Mouse (Mus musculus): Measurements from ENCODE around the gene Efna1. TPM values are rescaled to one million over a fixed set of nuclear protein-coding genes. Genes with fewer than 3 reads are reported as not detected.

Efna1 gene
- polyA plus RNA-seq, 1 experiment from 2014 or later = 10.7 TPM

GRCm38 (mm10) chr3:89224796-89225195 lies 56.1 kb downstream of the Efna1 start:
- 21% methylated on average over 11 of the region's 11 CpGs for WGBS
- Histone ChIP-seq H3K4me3 (replicated peaks) (peak overlapping the region; percentile 68), H3K9ac (replicated peaks) (peak overlapping the region; percentile 85), H3K4me2 (replicated peaks) (peak overlapping the region; percentile 83), H3K9me3 (no peaks in the 10 kb centered on the region), H3K27me3 (no peaks in the 10 kb centered on the region), H3K36me3 (peaks cover 35% of the 10 kb centered on the region), H3K27ac (peak overlapping the region; percentile 97), H3K4me1 (replicated peaks) (peaks cover 79% of the 10 kb centered on the region)
- ATAC-seq = no peak

MicroRNA genes within 50 kb of the gene (microRNA counts, 519-probe panel; counts per million panel counts)
- 3,974 counts per million, percentile 74 among the panel's probes with 10 or more counts for microRNA mmu-miR-92b

Small RNA genes lying within 50 kb of the gene (microRNA-seq; reads per million reads assigned to microRNA genes)
- gene Mir92b = 8,865 reads per million, percentile 95 among the genes with 10 or more reads in this experiment

Other genes starting within 250 kb of the Efna1 start
- 59.8 and 69.5 TPM in 2 replicates for gene Rusc1, start 187.8 kb downstream of the Efna1 start, polyA plus RNA-seq (2015; fragmentation: Nextera tagmentation; extraction: Ambion mirVana)
- gene Gm43738, start 180.0 kb downstream of the Efna1 start, polyA plus RNA-seq (2015; fragmentation: Nextera tagmentation; extraction: Ambion mirVana) = not detected in 2 replicates
- 351 and 358 TPM in 2 replicates for gene Fdps, start 179.2 kb downstream of the Efna1 start, polyA plus RNA-seq (2015; fragmentation: Nextera tagmentation; extraction: Ambion mirVana)
- 0.24 TPM in 1 of 2 replicates, not detected in the other for gene Pklr, start 145.0 kb downstream of the Efna1 start, polyA plus RNA-seq (2015; fragmentation: Nextera tagmentation; extraction: Ambion mirVana)
- 28.9 and 32.3 TPM in 2 replicates for gene Hcn3, start 120.9 kb downstream of the Efna1 start, polyA plus RNA-seq (2015; fragmentation: Nextera tagmentation; extraction: Ambion mirVana)
- gene Clk2, start 116.3 kb downstream of the Efna1 start, polyA plus RNA-seq (2015; fragmentation: Nextera tagmentation; extraction: Ambion mirVana) = 24.9 and 32.9 TPM in 2 replicates
- 110 and 116 TPM in 2 replicates for gene Scamp3, start 103.7 kb downstream of the Efna1 start, polyA plus RNA-seq (2015; fragmentation: Nextera tagmentation; extraction: Ambion mirVana)
- 27.5 and 31.3 TPM in 2 replicates for gene Fam189b, start 98.0 kb downstream of the Efna1 start, polyA plus RNA-seq (2015; fragmentation: Nextera tagmentation; extraction: Ambion mirVana)
- 43.5 and 46.7 TPM in 2 replicates for gene Gba, start 78.2 kb downstream of the Efna1 start, polyA plus RNA-seq (2015; fragmentation: Nextera tagmentation; extraction: Ambion mirVana)
- 82.9 and 86.2 TPM in 2 replicates for gene Thbs3, start 66.0 kb downstream of the Efna1 start, polyA plus RNA-seq (2015; fragmentation: Nextera tagmentation; extraction: Ambion mirVana)
- gene Mtx1, start 54.1 kb downstream of the Efna1 start, polyA plus RNA-seq (2015; fragmentation: Nextera tagmentation; extraction: Ambion mirVana) = 158 and 165 TPM in 2 replicates
- gene Muc1, start 52.1 kb downstream of the Efna1 start, polyA plus RNA-seq (2015; fragmentation: Nextera tagmentation; extraction: Ambion mirVana) = 3.2 and 3.4 TPM in 2 replicates
- 205 and 209 TPM in 2 replicates for gene Krtcap2, start 35.2 kb downstream of the Efna1 start, polyA plus RNA-seq (2015; fragmentation: Nextera tagmentation; extraction: Ambion mirVana)
- gene Trim46, start 34.8 kb downstream of the Efna1 start, polyA plus RNA-seq (2015; fragmentation: Nextera tagmentation; extraction: Ambion mirVana) = 58.6 and 59.4 TPM in 2 replicates
- gene Dpm3, start 21.8 kb downstream of the Efna1 start, polyA plus RNA-seq (2015; fragmentation: Nextera tagmentation; extraction: Ambion mirVana) = 74.6 and 75.9 TPM in 2 replicates
- gene Slc50a1, start 10.6 kb downstream of the Efna1 start, polyA plus RNA-seq (2015; fragmentation: Nextera tagmentation; extraction: Ambion mirVana) = 31.8 and 37.5 TPM in 2 replicates
- 21.8 and 22.5 TPM in 2 replicates for gene Efna3, start 41.8 kb upstream of the Efna1 start, polyA plus RNA-seq (2015; fragmentation: Nextera tagmentation; extraction: Ambion mirVana)
- 8.8 and 11.4 TPM in 2 replicates for gene Efna4, start 56.9 kb upstream of the Efna1 start, polyA plus RNA-seq (2015; fragmentation: Nextera tagmentation; extraction: Ambion mirVana)
- gene Adam15, start 68.9 kb upstream of the Efna1 start, polyA plus RNA-seq (2015; fragmentation: Nextera tagmentation; extraction: Ambion mirVana) = 28.2 and 34.2 TPM in 2 replicates
- gene Dcst2, start 80.8 kb upstream of the Efna1 start, polyA plus RNA-seq (2015; fragmentation: Nextera tagmentation; extraction: Ambion mirVana) = 0.19 and 0.24 TPM in 2 replicates
- 0.88 and 0.93 TPM in 2 replicates for gene Dcst1, start 84.1 kb upstream of the Efna1 start, polyA plus RNA-seq (2015; fragmentation: Nextera tagmentation; extraction: Ambion mirVana)
- gene Zbtb7b, start 113.6 kb upstream of the Efna1 start, polyA plus RNA-seq (2015; fragmentation: Nextera tagmentation; extraction: Ambion mirVana) = 0.45 and 0.54 TPM in 2 replicates
- 1.5 TPM in 1 of 2 replicates, not detected in the other for gene Lenep, start 121.7 kb upstream of the Efna1 start, polyA plus RNA-seq (2015; fragmentation: Nextera tagmentation; extraction: Ambion mirVana)
- 37.2 and 37.8 TPM in 2 replicates for gene Flad1, start 130.7 kb upstream of the Efna1 start, polyA plus RNA-seq (2015; fragmentation: Nextera tagmentation; extraction: Ambion mirVana)
- gene Cks1b, start 137.2 kb upstream of the Efna1 start, polyA plus RNA-seq (2015; fragmentation: Nextera tagmentation; extraction: Ambion mirVana) = 176 and 177 TPM in 2 replicates
- gene Shc1, start 137.3 kb upstream of the Efna1 start, polyA plus RNA-seq (2015; fragmentation: Nextera tagmentation; extraction: Ambion mirVana) = 17.3 and 17.8 TPM in 2 replicates
- gene Pygo2, start 149.1 kb upstream of the Efna1 start, polyA plus RNA-seq (2015; fragmentation: Nextera tagmentation; extraction: Ambion mirVana) = 37.4 and 43.4 TPM in 2 replicates
- gene Pbxip1, start 155.6 kb upstream of the Efna1 start, polyA plus RNA-seq (2015; fragmentation: Nextera tagmentation; extraction: Ambion mirVana) = 12.2 and 14.1 TPM in 2 replicates
- 99.9 and 104 TPM in 2 replicates for gene Pmvk, start 173.4 kb upstream of the Efna1 start, polyA plus RNA-seq (2015; fragmentation: Nextera tagmentation; extraction: Ambion mirVana)
- 4.4 and 5.0 TPM in 2 replicates for gene Kcnn3, start 239.0 kb upstream of the Efna1 start, polyA plus RNA-seq (2015; fragmentation: Nextera tagmentation; extraction: Ambion mirVana)

Measured in midbrain, embryonic 13.5 days (tissue).